Mouse (Mus musculus): ENCODE measurements around the gene Fermt2. TPM values are rescaled to one million over a fixed set of nuclear protein-coding genes. Genes with fewer than 3 reads are reported as not detected.

Gene Fermt2
- polyA plus RNA-seq (2012; fragmentation: generic; extraction: Trizol), result 10 to 100 TPM in 1 of 2 experiments, 1 to 10 TPM in 1; 4.2 to 18.0 TPM

DNA sequence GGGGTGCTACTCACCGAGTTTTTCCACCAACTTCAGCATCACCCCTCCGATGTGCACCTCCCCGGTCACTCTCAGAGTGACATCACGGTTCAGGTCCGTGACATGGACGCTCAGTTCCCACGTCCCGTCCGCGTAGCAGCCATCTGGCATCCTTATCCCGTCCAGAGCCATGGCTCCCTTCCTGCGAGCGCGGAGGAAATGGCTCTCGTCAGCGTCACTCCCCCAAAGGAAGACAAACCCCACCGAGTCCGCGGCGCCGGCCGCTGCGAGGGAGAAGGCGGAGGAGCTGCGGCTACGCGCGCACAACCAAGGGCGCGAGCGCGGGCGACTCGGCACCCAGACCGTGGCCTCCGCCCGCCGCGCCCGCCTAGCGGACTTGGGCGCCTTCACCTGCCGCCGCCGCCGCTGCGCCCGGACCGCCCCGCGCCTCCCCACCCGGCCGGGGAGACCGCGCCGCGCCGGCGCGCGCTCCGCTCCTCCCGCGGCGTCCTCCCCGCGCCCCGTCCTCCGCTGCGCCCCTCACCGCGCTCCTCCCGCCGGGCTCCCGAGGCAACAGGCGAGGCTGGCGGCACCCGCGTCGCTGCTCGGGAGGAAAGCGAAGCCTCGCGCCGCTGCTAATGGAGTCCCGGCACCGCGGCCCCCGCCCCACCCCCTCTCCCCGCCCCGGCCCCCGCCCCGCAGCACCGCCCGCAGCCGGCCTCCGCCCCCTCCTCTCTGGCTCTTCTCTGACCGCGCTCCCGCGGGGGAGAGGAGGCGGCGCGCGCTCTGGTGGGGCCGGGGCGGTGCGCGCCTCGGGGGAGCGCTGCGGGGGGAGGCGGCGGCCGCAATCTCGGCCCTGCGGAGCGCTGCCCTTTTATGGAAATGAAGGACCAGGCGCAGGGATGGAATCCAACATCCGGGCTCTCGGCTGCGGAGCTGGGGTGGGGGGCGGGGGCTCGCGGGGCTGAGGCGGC is at the start of gene Fermt2:
Gene Fermt2, minus strand, starts transcription at position 708 of the 953 bp plus-strand sequence.

Other genes with a start within 250 kb of the Fermt2 start
- 1 to 10 TPM; 2.8 to 3.4 TPM for gene Ero1l, start 211.3 kb downstream of the Fermt2 start, polyA plus RNA-seq (2012; fragmentation: generic; extraction: Trizol)
- 10 to 100 TPM in 1 of 2 experiments, 1 to 10 TPM in 1; 1.9 to 18.5 TPM for gene Psmc6, start 200.3 kb downstream of the Fermt2 start, polyA plus RNA-seq (2012; fragmentation: generic; extraction: Trizol)
- 1 to 10 TPM in 1 of 2 experiments, under 1 TPM in 1; 0.47 to 1.7 TPM for gene Styx, start 179.0 kb downstream of the Fermt2 start, polyA plus RNA-seq (2012; fragmentation: generic; extraction: Trizol)
- 1 to 10 TPM; 3.5 to 5.0 TPM for gene Gnpnat1, start 125.2 kb downstream of the Fermt2 start, polyA plus RNA-seq (2012; fragmentation: generic; extraction: Trizol)
- 1 to 10 TPM in 1 of 2 experiments, under 1 TPM in 1; 0.37 to 3.9 TPM for gene Ddhd1, start 128.0 kb upstream of the Fermt2 start, polyA plus RNA-seq (2012; fragmentation: generic; extraction: Trizol)